Mouse (Mus musculus): ENCODE results near the gene Dctn5. TPM values are rescaled to one million over a fixed set of nuclear protein-coding genes. Genes with fewer than 3 reads are reported as not detected.
"Not testable (repeated sequence)": the region's sequence is repeated elsewhere in the genome, so short reads cannot be mapped to it uniquely, and the experiment has no call there.

Dctn5 gene
- total RNA-seq (2022), result 100 to 1,000 TPM in 2 of 4 experiments, 10 to 100 TPM in 2; 96.3 to 105 (median 100) TPM

GRCm38 (mm10) chr7:122132497-122133337, at the start of gene Dctn5, which contains the start of gene Palb2:
Gene Dctn5 (plus strand): TSS chr7:122133041.
Gene Palb2 (minus strand): TSS chr7:122132985.
- DNase-seq (ENCODE audit: low spot score in 2 of 2), result peak; percentile 95 to 98

GRCm38 (mm10) chr7:122087195-122087982, 45.5 kb upstream of the Dctn5 start:
- no peak for DNase-seq (ENCODE audit: low spot score in 2 of 2)

DNA sequence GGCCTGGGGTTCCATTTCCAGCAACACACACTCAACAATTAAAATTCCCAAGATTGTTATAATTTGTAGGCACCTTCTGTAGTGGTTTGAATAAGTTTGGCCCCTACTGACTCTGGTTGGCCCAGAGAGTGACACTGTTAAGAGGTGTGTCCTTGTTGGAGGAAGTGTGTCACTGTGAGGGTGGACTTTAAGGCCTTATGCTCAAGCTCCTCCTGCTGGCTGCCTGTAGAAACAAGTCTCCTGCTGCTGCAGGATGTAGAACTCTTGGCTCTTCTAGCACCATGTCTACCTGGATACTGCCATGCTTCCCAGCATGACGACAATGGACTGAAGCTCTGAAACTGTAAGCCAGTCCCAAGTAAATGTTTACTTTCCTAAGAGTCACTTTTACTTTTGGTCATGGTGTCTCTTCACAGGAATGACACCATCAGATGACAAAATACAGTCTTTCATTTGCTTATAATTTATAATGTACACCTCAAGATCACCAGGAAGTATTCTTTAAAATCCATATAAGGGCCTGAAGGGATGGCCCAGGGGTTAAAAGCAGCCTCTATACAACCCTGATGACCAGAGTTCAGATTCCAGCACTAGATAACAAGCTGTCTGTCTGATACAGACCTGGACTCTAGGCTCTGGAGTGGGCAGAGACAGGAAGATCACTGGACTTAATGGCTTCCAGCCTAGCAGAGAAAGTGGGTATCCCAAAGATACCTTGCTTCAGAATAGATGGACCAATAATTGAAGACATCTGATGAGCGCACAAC, 38.1 kb upstream of the Dctn5 start:
- DNase-seq (ENCODE audit: low spot score in 2 of 2), result no peak

DNA sequence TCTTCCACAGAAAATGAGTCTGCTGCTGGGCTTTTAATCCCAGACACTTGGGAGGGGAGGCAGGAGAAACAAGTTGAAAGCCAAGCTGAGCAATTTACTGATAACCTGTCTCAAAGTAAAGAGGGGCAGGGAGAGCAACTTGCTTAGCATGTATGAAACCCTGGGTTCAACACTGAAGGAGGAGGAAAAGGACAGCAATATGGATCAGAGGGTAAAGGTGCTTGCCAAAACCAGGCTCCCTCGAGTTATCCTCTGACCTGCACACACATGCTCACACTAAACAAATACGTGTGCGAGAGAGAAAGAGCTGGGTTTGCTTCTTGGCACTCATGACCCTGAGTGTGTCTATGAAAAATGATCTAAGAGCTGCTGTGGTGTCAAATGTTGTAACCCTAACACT, 34.8 kb upstream of the Dctn5 start:
- no peak for DNase-seq (ENCODE audit: low spot score in 2 of 2)

- no peak for DNase-seq (ENCODE audit: low spot score in 2 of 2)
These were observed 33.6 kb upstream of the Dctn5 start for GRCm38 (mm10) chr7:122099222-122099621.

DNA sequence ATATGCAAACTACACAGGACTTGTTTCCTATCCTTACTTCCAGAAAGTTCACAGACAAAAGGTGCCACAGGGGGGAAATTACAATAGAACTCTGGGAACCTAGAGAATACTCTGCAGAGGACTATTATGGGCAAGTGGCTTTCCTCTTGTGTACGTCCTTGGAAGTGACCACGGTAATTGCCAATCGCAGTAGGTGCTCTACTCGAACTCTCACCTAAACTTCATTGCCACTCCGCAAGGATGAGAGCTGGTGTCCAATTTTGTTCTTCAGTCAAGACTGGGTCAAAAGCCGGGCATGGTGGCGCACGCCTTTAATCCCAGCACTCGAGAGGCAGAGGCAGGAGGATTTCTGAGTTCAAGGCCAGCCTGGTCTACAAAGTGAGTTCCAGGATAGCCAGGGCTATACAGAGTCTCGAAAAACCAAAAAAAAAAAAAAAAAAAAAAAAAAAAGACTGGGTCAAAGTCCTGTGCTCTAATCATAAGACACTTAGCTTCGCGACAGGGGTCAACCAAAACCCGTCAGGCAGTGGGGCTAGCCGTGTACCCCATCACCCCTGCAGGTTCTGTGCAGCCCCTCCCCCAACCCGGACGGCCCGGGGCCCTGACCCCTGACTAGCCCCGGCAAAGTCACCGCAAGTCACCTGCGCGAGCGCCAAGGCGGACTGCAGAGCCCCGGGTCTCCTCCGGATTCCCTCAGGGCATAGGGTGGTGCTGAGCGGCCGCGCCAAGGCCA, 31.7 kb upstream of the Dctn5 start:
- DNase-seq (ENCODE audit: low spot score in 2 of 2), result not testable (repeated sequence)

DNA sequence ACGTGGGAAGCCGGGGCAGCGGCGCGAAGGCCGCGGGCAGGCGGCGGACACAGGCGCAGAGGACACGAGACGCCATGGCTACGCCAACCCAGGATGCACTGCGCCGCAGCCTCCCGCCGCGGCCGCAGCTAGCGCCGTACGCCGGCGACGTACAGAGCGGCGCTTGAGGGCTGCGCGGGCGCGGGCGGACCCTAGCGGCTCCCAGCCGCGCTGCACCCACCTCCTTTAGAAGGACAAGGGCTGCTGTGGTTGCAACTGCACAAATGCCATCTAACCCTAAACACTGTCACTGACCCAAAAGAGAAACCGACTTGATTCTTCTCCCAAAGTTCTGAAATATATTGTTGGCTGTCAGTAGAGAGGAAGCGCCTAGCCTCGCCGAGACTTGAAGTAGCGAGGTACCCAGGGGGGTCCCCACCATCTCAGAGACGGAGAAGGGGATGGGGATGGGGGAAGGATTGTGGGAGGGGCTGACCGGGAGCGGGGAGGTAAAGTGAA, 31.0 kb upstream of the Dctn5 start, which contains the start of gene Ndufab1:
Ndufab1 (minus strand) TSS at position 140 of the 498 bp plus-strand sequence.
- peak; percentile 69 to 80 for DNase-seq (ENCODE audit: low spot score in 2 of 2)

GRCm38 (mm10) chr7:122108206-122108605, 24.6 kb upstream of the Dctn5 start:
- no peak for DNase-seq (ENCODE audit: low spot score in 2 of 2)

DNA sequence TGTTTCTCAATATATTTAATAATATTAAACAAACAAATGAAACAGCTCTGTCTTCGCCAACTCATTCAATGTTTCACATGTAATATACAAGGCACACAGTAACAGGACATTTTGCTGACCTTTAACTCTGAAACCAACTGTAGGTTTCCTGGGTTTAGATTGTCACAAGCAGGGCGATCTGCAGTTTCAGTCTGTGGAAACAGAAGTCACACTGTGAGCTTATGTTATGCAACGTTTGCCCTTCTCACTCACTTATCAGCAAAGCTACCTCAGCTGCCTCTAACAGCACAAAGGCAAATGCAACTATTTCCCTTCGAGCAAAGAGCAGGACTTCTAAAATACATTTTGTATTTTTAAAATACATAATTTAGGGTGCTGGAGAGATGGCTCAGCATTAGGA, 9.3 kb upstream of the Dctn5 start:
- no peak for DNase-seq (ENCODE audit: low spot score in 2 of 2)

DNA sequence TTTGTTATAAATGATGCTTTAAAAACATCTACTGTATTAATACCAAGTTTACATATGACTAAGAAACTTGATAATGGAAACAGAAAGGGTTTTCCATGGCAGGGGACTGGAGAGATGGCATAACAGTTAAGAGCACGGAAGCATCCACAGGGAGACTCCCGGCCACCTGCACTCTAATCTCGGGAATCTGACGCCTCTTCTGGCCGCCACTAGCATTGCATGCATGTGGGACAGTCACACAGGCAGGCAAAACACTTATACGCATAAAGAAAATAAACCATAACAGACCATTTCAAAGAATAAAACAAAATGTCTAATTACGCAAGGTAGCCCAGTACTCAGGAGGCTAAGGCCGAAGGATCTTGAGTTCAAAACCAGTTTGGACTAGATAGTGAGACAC, 7.2 kb upstream of the Dctn5 start:
- no peak for DNase-seq (ENCODE audit: low spot score in 2 of 2)

DNA sequence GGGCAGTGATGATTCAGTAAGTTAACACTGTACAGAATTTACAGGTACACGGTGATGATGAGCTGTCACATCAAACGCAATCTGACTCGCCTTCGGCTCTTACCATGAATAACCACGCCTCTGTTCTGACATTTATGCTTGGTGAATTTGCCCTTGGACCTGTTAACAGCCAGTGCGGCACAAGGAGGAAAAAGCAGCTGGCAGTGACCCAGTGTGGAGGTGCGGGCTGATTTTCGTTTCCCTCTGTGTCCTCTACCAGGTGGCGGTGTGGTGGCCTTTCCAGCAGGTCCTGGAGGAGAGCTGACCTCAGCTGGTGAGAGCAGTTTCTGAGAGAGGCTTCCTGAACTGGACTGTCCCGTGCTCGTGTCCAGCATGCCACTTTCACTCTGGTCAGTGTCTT, 5.9 kb upstream of the Dctn5 start:
- DNase-seq (ENCODE audit: low spot score in 2 of 2), result no peak

DNA sequence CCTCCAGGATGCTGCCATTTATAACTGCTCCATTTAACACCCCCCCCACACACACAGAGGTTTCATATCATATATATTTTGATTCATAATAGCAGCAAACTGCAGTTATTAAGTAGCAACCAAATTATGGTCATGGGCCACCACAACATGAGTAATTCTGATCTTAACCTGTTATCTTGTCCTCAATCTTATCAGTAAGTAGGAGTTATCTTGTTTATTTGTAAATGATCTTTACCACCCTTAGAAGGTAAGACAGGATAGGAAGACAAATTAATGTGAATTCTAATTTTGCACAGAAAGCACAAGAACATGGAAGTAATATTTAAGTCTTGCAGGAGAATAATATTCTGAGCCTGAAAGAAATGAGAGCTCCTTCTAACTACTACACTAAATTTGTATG, 1.0 kb upstream of the Dctn5 start:
- no peak for DNase-seq (ENCODE audit: low spot score in 2 of 2)

DNA sequence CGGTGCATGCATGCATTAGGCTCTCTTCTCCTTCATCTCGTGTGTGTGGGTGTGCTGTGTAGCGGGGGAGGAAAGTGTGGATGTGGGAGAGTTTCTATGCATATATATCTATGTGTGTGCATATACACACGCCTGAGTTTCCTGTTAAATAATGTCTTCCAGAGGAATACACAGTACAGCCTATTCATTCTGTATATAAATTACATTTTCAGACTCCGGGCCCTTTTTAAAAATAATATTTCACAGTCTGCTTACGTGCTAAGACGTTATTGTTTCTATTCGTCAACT, 441 bp downstream of the Dctn5 start:
- no peak for DNase-seq (ENCODE audit: low spot score in 2 of 2)

GRCm38 (mm10) chr7:122135070-122135469, 2.2 kb downstream of the Dctn5 start:
- DNase-seq (ENCODE audit: low spot score in 2 of 2), result no peak

DNA sequence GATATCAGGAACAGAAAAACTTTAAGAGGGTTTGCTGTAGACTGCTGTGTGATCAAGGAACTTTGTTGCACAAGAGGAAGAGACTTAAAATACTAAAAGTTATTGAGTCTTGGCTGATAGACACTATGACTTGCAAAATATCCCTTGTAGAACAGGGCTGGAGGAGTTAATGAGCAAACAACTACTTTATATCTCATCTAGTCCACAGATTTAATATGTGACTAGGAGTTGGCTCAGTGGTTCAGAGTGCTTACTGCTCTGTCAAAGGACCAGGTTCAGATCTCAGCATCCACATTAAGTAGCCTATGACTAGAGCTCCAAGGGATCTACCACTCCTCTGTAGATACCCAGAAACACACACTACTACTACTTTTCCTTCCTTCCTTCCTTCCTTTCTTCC, 4.2 kb downstream of the Dctn5 start:
- no peak for DNase-seq (ENCODE audit: low spot score in 2 of 2)

- DNase-seq (ENCODE audit: low spot score in 2 of 2), result no peak
These were observed 5.3 kb downstream of the Dctn5 start for GRCm38 (mm10) chr7:122138190-122138589.

DNA sequence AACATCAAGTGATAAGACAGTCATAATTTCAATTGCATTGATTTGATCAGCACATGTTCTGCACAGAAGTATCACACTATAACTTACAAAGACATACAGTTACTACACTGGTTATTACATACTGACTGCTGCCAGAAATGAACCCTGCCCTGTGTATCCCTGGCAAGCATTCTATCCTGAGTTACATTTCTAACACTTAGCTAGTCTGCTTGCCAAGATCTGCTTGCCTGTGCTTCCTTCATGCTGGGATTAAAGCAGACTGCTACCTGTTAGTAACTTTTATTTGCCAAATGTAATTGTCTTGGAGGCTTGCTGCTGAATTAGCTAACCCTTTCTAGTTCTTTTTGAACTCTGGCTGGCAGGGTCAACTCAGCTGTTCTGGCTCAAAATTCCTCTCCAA, 8.2 kb downstream of the Dctn5 start:
- no peak for DNase-seq (ENCODE audit: low spot score in 2 of 2)

DNA sequence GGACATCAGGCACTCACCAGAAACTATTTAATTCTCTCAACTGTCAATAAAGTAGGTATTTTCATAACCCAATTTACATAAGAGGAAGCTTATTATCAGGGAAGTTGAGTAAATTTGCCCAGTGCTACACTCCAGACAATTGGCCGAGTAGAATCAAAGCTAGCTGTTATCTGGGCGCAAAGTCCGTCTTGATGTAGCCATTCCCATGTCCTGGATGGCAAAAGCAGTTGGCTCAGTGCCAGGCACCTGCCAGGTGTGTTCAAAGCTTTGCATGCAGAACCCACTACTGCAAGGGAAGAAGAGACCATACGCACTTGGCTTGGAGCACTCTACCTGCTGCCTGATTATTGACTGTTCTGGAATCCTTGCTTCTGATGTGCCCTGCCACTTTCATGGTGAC, 19.6 kb downstream of the Dctn5 start:
- DNase-seq (ENCODE audit: low spot score in 2 of 2), result no peak

DNA sequence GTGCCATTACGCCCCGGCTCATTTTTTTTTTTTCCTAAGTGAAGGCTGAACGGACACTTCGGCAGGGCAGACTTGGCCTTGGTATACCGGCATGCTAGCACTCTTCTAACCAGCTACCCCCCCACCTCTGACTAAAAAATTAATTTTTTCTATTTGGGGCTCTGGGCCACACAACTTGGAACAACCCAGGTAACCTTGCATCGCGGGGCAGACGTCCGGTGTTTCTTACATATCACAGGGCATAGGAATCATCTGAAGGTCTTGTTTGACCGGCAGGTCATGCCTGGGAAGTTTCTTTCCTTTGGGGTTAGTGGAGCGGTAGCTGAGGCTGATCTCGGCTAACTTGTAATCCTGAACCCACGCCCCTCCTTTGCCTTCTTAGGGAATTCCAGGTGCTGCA, 25.6 kb downstream of the Dctn5 start:
- DNase-seq (ENCODE audit: low spot score in 2 of 2), result no peak

DNA sequence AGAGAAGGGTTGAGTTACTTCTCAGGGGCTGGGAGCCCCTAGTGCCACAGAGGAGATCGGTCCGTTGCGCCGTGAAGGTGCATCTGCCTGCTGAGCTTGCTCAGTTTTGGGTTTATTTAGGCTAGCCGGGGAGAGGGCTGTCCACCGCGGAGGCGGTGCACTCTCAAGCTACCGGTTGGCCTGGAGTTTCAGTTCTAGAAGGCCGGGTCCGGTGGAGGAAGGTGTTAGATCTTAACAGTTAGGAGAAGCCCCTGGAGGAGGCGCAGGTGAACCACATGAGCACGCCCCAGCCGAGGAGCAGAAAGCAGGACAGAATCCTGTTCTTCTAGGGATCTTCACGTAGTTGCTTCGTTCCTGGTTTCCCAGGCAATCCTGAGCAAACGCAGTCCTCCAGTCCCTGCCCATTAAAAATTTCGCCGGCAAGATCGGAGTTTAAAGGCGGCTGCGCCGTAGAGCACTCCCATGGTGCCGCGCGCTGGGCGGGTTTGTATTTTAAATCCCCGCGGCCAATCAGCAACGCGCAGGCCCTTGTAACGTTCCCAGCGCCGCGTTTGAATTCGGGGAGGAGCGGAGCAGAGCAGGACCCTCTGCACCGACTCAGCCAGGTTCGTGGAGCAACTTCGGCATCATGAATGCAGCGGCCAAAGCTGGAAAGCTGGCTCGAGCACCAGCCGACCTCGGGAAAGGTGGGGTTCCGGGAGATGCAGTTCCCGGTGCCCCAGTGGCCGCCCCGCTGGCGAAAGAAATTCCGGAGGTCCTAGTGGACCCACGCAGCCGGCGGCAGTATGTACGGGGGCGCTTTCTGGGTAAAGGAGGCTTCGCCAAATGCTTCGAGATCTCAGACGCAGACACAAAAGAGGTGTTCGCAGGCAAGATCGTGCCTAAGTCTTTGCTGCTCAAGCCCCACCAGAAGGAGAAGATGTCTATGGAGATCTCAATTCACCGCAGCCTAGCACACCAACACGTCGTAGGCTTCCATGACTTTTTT, 26.4 kb downstream of the Dctn5 start, which contains the start of gene Plk1:
Plk1 (plus strand) TSS at position 525 of the 988 bp plus-strand sequence.
- DNase-seq (ENCODE audit: low spot score in 2 of 2), result peak; percentile 55 to 60
